Mouse (Mus musculus): Measurements from ENCODE around the gene Ctnnb1. TPM values are rescaled to one million over a fixed set of nuclear protein-coding genes. Genes with fewer than 3 reads are reported as not detected.

Gene Ctnnb1
- 486 and 502 TPM in 2 replicates for polyA plus RNA-seq (2012; rRNA removed)
- 783 and 809 TPM in 2 replicates for polyA plus RNA-seq (2014; fragmentation: Nextera tagmentation; extraction: Ambion mirVana)

GRCm38 (mm10) chr9:120929081-120929480 lies at the start of gene Ctnnb1:
TSS of gene Ctnnb1 (plus strand) at chr9:120929216.
- Histone ChIP-seq H3K4me2 (replicated peaks; ENCODE audit: low read depth, low read length, severe bottlenecking) (no peak within 1 kb of the TSS), H3K9ac (ENCODE audit: low read depth, low read length, severe bottlenecking) (no peak within 1 kb of the TSS), H3K4me3 (replicated peaks; ENCODE audit: low read length) (no peak within 1 kb of the TSS), H3K27me3 (ENCODE audit: control insufficient read depth, insufficient read depth, low read length) (no peaks in the 10 kb centered on the region), H3K4me1 (ENCODE audit: control insufficient read depth, insufficient read depth, low read length) (0 out of 2 replicates have a peak, but pooled peaks cover 2% of the 10 kb centered on the region), H3K9me3 (ENCODE audit: control insufficient read depth, low read length) (no peaks in the 10 kb centered on the region), H3K36me3 (ENCODE audit: control insufficient read depth, insufficient read depth, low read length) (no peaks in the 10 kb centered on the region), H3K27ac (replicated peaks; ENCODE audit: low read depth, low read length) (no peak within 1 kb of the TSS)
- DNase-seq (ENCODE audit: low spot score) (no peak), ATAC-seq (ENCODE audit: low FRiP score, low read depth) (no peak)
- WGBS: 73% methylated on average over 11 of the region's 11 CpGs
- TF ChIP-seq POLR2A (IDR thresholded peaks at IDR 0.05; ENCODE audit: borderline replicate concordance, extremely low read depth, insufficient read depth, insufficient read length): no peak

DNA sequence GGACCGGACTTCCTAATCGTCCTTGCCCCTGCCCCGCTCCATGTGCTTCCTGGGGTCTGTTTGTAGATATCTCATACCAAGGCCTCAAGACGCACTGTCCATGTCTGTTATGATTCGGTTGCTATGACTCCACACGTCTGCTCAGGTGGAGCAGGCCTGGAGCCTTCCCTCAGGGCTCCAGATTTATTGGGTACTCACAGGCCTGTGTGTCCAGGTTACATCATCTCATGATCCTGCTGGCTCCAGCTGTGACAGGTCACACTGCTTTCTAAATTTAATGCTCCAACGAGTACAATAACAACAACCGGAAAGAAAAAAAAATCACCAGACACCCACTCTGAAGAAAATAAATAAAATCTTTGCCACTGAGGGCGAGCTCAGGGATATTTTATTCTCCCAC lies 48.7 kb upstream of the Ctnnb1 start:
- no peaks in the 10 kb centered on the region for H3K9me3 ChIP-seq (ENCODE audit: control insufficient read depth, low read length)
- no peak overlapping the region for H3K4me3 ChIP-seq (replicated peaks; ENCODE audit: low read length)
- H3K4me2 ChIP-seq (replicated peaks; ENCODE audit: low read depth, low read length, severe bottlenecking): no peak overlapping the region
- no peaks in the 10 kb centered on the region for H3K27me3 ChIP-seq (ENCODE audit: control insufficient read depth, insufficient read depth, low read length)
- ATAC-seq (ENCODE audit: low FRiP score, low read depth) (peak; percentile 71; the same call in 1 of the 2 replicates), DNase-seq (ENCODE audit: low spot score) (no peak)
- H3K4me1 ChIP-seq (ENCODE audit: control insufficient read depth, insufficient read depth, low read length): peaks cover 3% of the 10 kb centered on the region; the same call in 1 of the 2 replicates
- TF ChIP-seq POLR2A (IDR thresholded peaks at IDR 0.05; ENCODE audit: borderline replicate concordance, extremely low read depth, insufficient read depth, insufficient read length): no peak
- no peaks in the 10 kb centered on the region for H3K36me3 ChIP-seq (ENCODE audit: control insufficient read depth, insufficient read depth, low read length)
- no peak overlapping the region for H3K9ac ChIP-seq (ENCODE audit: low read depth, low read length, severe bottlenecking)
- 59% methylated on average over 9 of the region's 9 CpGs for WGBS
- no peak overlapping the region; the same call in 1 of the 2 replicates for H3K27ac ChIP-seq (replicated peaks; ENCODE audit: low read depth, low read length)

DNA sequence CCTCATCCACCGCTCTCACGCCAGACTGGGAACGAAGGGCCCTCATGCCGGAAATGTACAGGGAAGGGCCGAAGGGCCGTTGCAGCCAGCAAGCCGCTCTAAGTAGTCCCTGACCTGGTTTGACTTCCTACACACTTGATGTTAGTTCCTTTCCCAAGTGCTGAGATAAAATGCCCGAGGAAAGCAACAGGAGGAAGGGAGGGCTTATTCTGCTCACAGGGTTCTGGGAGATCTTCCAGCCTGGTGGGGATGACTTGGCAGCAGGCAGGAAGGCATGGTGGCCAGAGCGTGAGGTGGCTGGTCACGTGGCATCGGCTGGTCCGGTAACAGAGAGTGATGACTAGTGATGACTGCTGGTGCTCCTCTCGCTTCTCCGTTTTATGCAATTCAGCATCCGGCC lies 47.9 kb upstream of the Ctnnb1 start:
- peaks cover 3% of the 10 kb centered on the region; the same call in 1 of the 2 replicates for H3K4me1 ChIP-seq (ENCODE audit: control insufficient read depth, insufficient read depth, low read length)
- DNase-seq (ENCODE audit: low spot score) (no peak), ATAC-seq (ENCODE audit: low FRiP score, low read depth) (no peak)
- H3K9me3 ChIP-seq (ENCODE audit: control insufficient read depth, low read length): no peaks in the 10 kb centered on the region
- 87% methylated on average over 15 of the region's 15 CpGs for WGBS
- TF ChIP-seq POLR2A (IDR thresholded peaks at IDR 0.05; ENCODE audit: borderline replicate concordance, extremely low read depth, insufficient read depth, insufficient read length): no peak
- H3K36me3 ChIP-seq (ENCODE audit: control insufficient read depth, insufficient read depth, low read length): no peaks in the 10 kb centered on the region
- H3K9ac ChIP-seq (ENCODE audit: low read depth, low read length, severe bottlenecking): no peak overlapping the region
- no peak overlapping the region for H3K27ac ChIP-seq (replicated peaks; ENCODE audit: low read depth, low read length)
- no peaks in the 10 kb centered on the region for H3K27me3 ChIP-seq (ENCODE audit: control insufficient read depth, insufficient read depth, low read length)
- H3K4me3 ChIP-seq (replicated peaks; ENCODE audit: low read length): no peak overlapping the region
- no peak overlapping the region for H3K4me2 ChIP-seq (replicated peaks; ENCODE audit: low read depth, low read length, severe bottlenecking)

DNA sequence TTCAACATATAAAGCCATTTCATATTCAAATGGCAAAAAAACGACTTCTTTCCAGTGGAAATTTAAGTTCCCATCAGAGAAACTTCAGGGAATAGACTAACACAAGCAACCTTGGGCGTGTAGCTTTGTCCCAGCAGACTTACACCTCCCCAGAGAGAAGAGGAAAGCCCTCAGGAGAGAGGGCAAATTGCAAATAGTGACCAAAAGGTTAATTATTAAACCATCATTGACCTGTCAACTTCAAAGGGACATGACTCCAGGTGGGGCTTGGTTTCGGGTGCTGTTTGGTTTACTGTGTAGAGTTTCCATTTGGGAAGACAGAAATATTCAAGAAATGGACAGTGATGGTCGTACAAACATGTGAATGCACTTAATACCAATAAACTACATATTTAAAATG lies 47.2 kb upstream of the Ctnnb1 start:
- Histone ChIP-seq H3K4me1 (ENCODE audit: control insufficient read depth, insufficient read depth, low read length) (peaks cover 3% of the 10 kb centered on the region; the same call in 1 of the 2 replicates), H3K9ac (ENCODE audit: low read depth, low read length, severe bottlenecking) (no peak overlapping the region), H3K9me3 (ENCODE audit: control insufficient read depth, low read length) (no peaks in the 10 kb centered on the region), H3K27ac (replicated peaks; ENCODE audit: low read depth, low read length) (no peak overlapping the region), H3K27me3 (ENCODE audit: control insufficient read depth, insufficient read depth, low read length) (no peaks in the 10 kb centered on the region), H3K4me2 (replicated peaks; ENCODE audit: low read depth, low read length, severe bottlenecking) (no peak overlapping the region), H3K36me3 (ENCODE audit: control insufficient read depth, insufficient read depth, low read length) (no peaks in the 10 kb centered on the region), H3K4me3 (replicated peaks; ENCODE audit: low read length) (no peak overlapping the region)
- TF ChIP-seq POLR2A (IDR thresholded peaks at IDR 0.05; ENCODE audit: borderline replicate concordance, extremely low read depth, insufficient read depth, insufficient read length): no peak
- 68% methylated on average over 4 of the region's 4 CpGs for WGBS
- no peak for ATAC-seq (ENCODE audit: low FRiP score, low read depth)
- DNase-seq (ENCODE audit: low spot score): no peak

- H3K9ac ChIP-seq (ENCODE audit: low read depth, low read length, severe bottlenecking): no peak overlapping the region
- H3K4me3 ChIP-seq (replicated peaks; ENCODE audit: low read length): no peak overlapping the region
- H3K9me3 ChIP-seq (ENCODE audit: control insufficient read depth, low read length): no peaks in the 10 kb centered on the region
- H3K36me3 ChIP-seq (ENCODE audit: control insufficient read depth, insufficient read depth, low read length): no peaks in the 10 kb centered on the region
- no peak overlapping the region; the same call in 1 of the 2 replicates for H3K27ac ChIP-seq (replicated peaks; ENCODE audit: low read depth, low read length)
- DNase-seq (ENCODE audit: low spot score) (peak; percentile 42), ATAC-seq (ENCODE audit: low FRiP score, low read depth) (no peak; the same call in 1 of the 2 replicates)
- no peak overlapping the region for H3K4me2 ChIP-seq (replicated peaks; ENCODE audit: low read depth, low read length, severe bottlenecking)
- 49% methylated on average over 10 of the region's 10 CpGs for WGBS
- H3K4me1 ChIP-seq (ENCODE audit: control insufficient read depth, insufficient read depth, low read length): peaks cover 3% of the 10 kb centered on the region; the same call in 1 of the 2 replicates
- H3K27me3 ChIP-seq (ENCODE audit: control insufficient read depth, insufficient read depth, low read length): no peaks in the 10 kb centered on the region
- TF ChIP-seq POLR2A (IDR thresholded peaks at IDR 0.05; ENCODE audit: borderline replicate concordance, extremely low read depth, insufficient read depth, insufficient read length): no peak
Measured at GRCm38 (mm10) chr9:120884726-120885125, 44.3 kb upstream of the Ctnnb1 start.
